Comparison of ENCODE assay signal across 8 mouse cellular contexts in genomic region chr12:83688316-83689086, GRCm38 (mm10). TPM values are rescaled to one million over a fixed set of nuclear protein-coding genes. Genes with fewer than 3 reads are reported as not detected.
A peak's percentile ranks its signal among the peaks of the same experiment; 100 is the strongest.
DNase-seq lines count a peak whose midpoint lies in the region; ATAC-seq and TF ChIP-seq lines count a peak whose summit lies in the region.

No protein-coding gene starts in this region.

- peak overlapping the region; percentile 70 for H3K4me2 ChIP-seq in heart, postnatal 0 days (ENCODE audit: low read depth, low read length)
- H3K4me2 ChIP-seq in limb, embryonic 13.5 days (replicated peaks): peak overlapping the region; percentile 86

- peak overlapping the region; percentile 97 for H3K4me3 ChIP-seq in heart, postnatal 0 days (ENCODE audit: low read depth, low read length)
- H3K4me3 ChIP-seq in limb, embryonic 13.5 days: peak overlapping the region; percentile 94

- H3K9ac ChIP-seq in heart, postnatal 0 days (replicated peaks; ENCODE audit: low read depth, low read length): peak overlapping the region; percentile 85
- H3K9ac ChIP-seq in limb, embryonic 13.5 days: peak overlapping the region; percentile 91

- DNase-seq in heart, adult 8-10 months (ENCODE audit: low spot score): peak; percentile 16
- DNase-seq in heart, postnatal 25 days (ENCODE audit: low spot score): no peak
- peak; percentile 55 for DNase-seq in embryo, embryonic 10.5 days (ENCODE audit: low spot score)
- peak; percentile 21 for DNase-seq in heart, postnatal 0 days (ENCODE audit: low spot score)
- no peak for DNase-seq in adrenal gland, adult 8-10 months

- TF ChIP-seq EP300 in heart, postnatal 0 days (IDR thresholded peaks at IDR 0.05; ENCODE audit: low read depth): no peak

- peak; percentile 50 for ATAC-seq in CD4-positive, CD25-positive, alpha-beta regulatory T cell, adult 4 months
- ATAC-seq in heart, postnatal 0 days (ENCODE audit: insufficient read depth, low read depth): peak; percentile 74
- peak; percentile 58 for ATAC-seq in limb, embryonic 13.5 days (ENCODE audit: low FRiP score, low read depth)
- peak; percentile 61 for ATAC-seq in neutrophil, adult 5-6 weeks (ENCODE audit: extremely low read depth, insufficient number of reproducible peaks, low FRiP score, poor library complexity, severe bottlenecking)

- H3K4me1 ChIP-seq in heart, postnatal 0 days (ENCODE audit: control insufficient read depth, insufficient read depth): peaks cover 16% of the 10 kb centered on the region; the same call in 1 of the 2 replicates
- H3K4me1 ChIP-seq in limb, embryonic 13.5 days: peaks cover 26% of the 10 kb centered on the region

- intact Hi-C loops in heart, postnatal 25 days (cut with DNase I): no loop called here

- WGBS in heart, postnatal 0 days: under 1% methylated on average over 49 of the region's 49 CpGs
- under 1% methylated on average over 48 of the region's 49 CpGs for WGBS in limb, embryonic 13.5 days

- H3K9me3 ChIP-seq in heart, postnatal 0 days (replicated peaks; ENCODE audit: control insufficient read depth, low read length): no peaks in the 10 kb centered on the region
- H3K9me3 ChIP-seq in limb, embryonic 13.5 days: no peaks in the 10 kb centered on the region

- H3K27me3 ChIP-seq in heart, postnatal 0 days (ENCODE audit: control insufficient read depth, insufficient read depth, low read length): no peaks in the 10 kb centered on the region
- no peaks in the 10 kb centered on the region for H3K27me3 ChIP-seq in limb, embryonic 13.5 days

- no peak for TF ChIP-seq CTCF in heart, postnatal 0 days (IDR thresholded peaks at IDR 0.05; ENCODE audit: low read depth)

- H3K27ac ChIP-seq in heart, postnatal 0 days (ENCODE audit: low read depth): peak overlapping the region; percentile 92
- peak overlapping the region; percentile 93 for H3K27ac ChIP-seq in limb, embryonic 13.5 days

- H3K36me3 ChIP-seq in heart, postnatal 0 days (replicated peaks; ENCODE audit: control insufficient read depth, insufficient read depth, low read length): peaks cover 3% of the 10 kb centered on the region
- peaks cover 10% of the 10 kb centered on the region; the same call in 1 of the 2 replicates for H3K36me3 ChIP-seq in limb, embryonic 13.5 days

RNA-seq across cellular contexts. Expression of gene Psen1, which starts 0.5 kb away (rescaled TPM):
- 10 to 100 TPM; 30.1 to 40.0 (median 34.9) TPM for total RNA-seq in heart, adult 8-10 months (2022)
- total RNA-seq in heart, postnatal 25 days (2021): 10 to 100 TPM; 31.7 to 34.8 TPM
- 100 to 1,000 TPM in 1 of 2 experiments, 10 to 100 TPM in 1; 94.1 to 107 TPM for polyA plus RNA-seq in CD4-positive, CD25-positive, alpha-beta regulatory T cell, adult 4 months (2017; shearing (Covaris generic))
- total RNA-seq in heart, postnatal 0 days (2014; rRNA removed; ENCODE audit: low replicate concordance): 27.6 and 28.9 TPM in 2 replicates
- polyA plus RNA-seq in heart, postnatal 0 days (2015; fragmentation: Nextera tagmentation; extraction: Ambion mirVana): 29.9 and 33.3 TPM in 2 replicates
- polyA plus RNA-seq in limb, embryonic 13.5 days (2015; fragmentation: Nextera tagmentation; extraction: Ambion mirVana): 60.1 TPM in 2 replicates
- 85.5 and 89.0 TPM in 2 replicates for total RNA-seq in neutrophil, adult 5-6 weeks (2017)
- total RNA-seq in adrenal gland, adult 8-10 months (2022): 10 to 100 TPM; 71.4 to 81.3 (median 73.0) TPM

RNA-seq across cellular contexts. Expression of gene Rbm25, which starts 57.5 kb away (rescaled TPM):
- 10 to 100 TPM; 38.8 to 51.6 (median 44.8) TPM for total RNA-seq in heart, adult 8-10 months (2022)
- total RNA-seq in heart, postnatal 25 days (2021): 10 to 100 TPM; 45.7 to 51.4 TPM
- 100 to 1,000 TPM; 420 to 458 TPM for polyA plus RNA-seq in CD4-positive, CD25-positive, alpha-beta regulatory T cell, adult 4 months (2017; shearing (Covaris generic))
- total RNA-seq in heart, postnatal 0 days (2014; rRNA removed; ENCODE audit: low replicate concordance): 54.0 and 79.6 TPM in 2 replicates
- polyA plus RNA-seq in heart, postnatal 0 days (2015; fragmentation: Nextera tagmentation; extraction: Ambion mirVana): 109 and 115 TPM in 2 replicates
- polyA plus RNA-seq in limb, embryonic 13.5 days (2015; fragmentation: Nextera tagmentation; extraction: Ambion mirVana): 318 and 324 TPM in 2 replicates
- 366 and 407 TPM in 2 replicates for total RNA-seq in neutrophil, adult 5-6 weeks (2017)
- total RNA-seq in adrenal gland, adult 8-10 months (2022): 100 to 1,000 TPM in 2 of 4 experiments, 10 to 100 TPM in 2; 70.8 to 172 (median 109) TPM

Comparison
In these comparisons a context has a peak if more than half of its experiments do, and no peak if none do; other contexts are left out.
1. DNase-seq: peak in heart, adult 8-10 months (single experiment), embryo, embryonic 10.5 days (single experiment) and heart, postnatal 0 days (single experiment); none in heart, postnatal 25 days (single experiment) and adrenal gland, adult 8-10 months (single experiment).
2. Peak in every context shown above with its lines, with median percentiles within 50 percentile points of each other: ATAC-seq.